Mouse (Mus musculus): ENCODE measurements around the gene Dkk3. TPM values are rescaled to one million over a fixed set of nuclear protein-coding genes. Genes with fewer than 3 reads are reported as not detected.

Gene Dkk3
- 10 to 100 TPM; 45.6 to 47.9 TPM for total RNA-seq (2021)
- long read RNA-seq, experiment 1, partial matches to known transcripts: 16 of 75 reads
- long read RNA-seq, experiment 1, other reads (novel, unspliced or antisense): 57 of 75 reads
- long read RNA-seq, experiment 2, partial matches to known transcripts: 12 of 93 reads
- long read RNA-seq, experiment 2, other reads (novel, unspliced or antisense): 80 of 93 reads

- peak in 1 of 2 experiments; percentile 29 for DNase-seq
Measured at GRCm38 (mm10) chr7:112158942-112159341, at the start of gene Dkk3. TSS of gene Dkk3 (minus strand) at chr7:112159057.

- no peak for DNase-seq
Measured at GRCm38 (mm10) chr7:112207717-112208116, 48.9 kb upstream of the Dkk3 start.

- no peak for DNase-seq
Measured at GRCm38 (mm10) chr7:112205513-112205912, 46.7 kb upstream of the Dkk3 start.

GRCm38 (mm10) chr7:112204380-112204963, 45.6 kb upstream of the Dkk3 start:
- peak; percentile 58 to 74 for DNase-seq

GRCm38 (mm10) chr7:112203937-112204336, 45.1 kb upstream of the Dkk3 start:
- no peak for DNase-seq

GRCm38 (mm10) chr7:112202843-112203242, 44.0 kb upstream of the Dkk3 start:
- DNase-seq: no peak

GRCm38 (mm10) chr7:112202194-112202593, 43.3 kb upstream of the Dkk3 start:
- DNase-seq: peak; percentile 57 to 62

- DNase-seq: no peak
Measured at GRCm38 (mm10) chr7:112200761-112201160, 41.9 kb upstream of the Dkk3 start.

- no peak for DNase-seq
Measured at GRCm38 (mm10) chr7:112199343-112199742, 40.5 kb upstream of the Dkk3 start.

GRCm38 (mm10) chr7:112197461-112197860, 38.6 kb upstream of the Dkk3 start:
- no peak for DNase-seq

- no peak for DNase-seq
Measured at GRCm38 (mm10) chr7:112194286-112194685, 35.4 kb upstream of the Dkk3 start.

- no peak for DNase-seq
Measured at GRCm38 (mm10) chr7:112192778-112193177, 33.9 kb upstream of the Dkk3 start.

- DNase-seq: no peak
Measured at GRCm38 (mm10) chr7:112192237-112192636, 33.4 kb upstream of the Dkk3 start.

- DNase-seq: no peak
Measured at GRCm38 (mm10) chr7:112187536-112188459, 28.9 kb upstream of the Dkk3 start.

GRCm38 (mm10) chr7:112186871-112187270, 28.0 kb upstream of the Dkk3 start:
- DNase-seq: no peak

GRCm38 (mm10) chr7:112185226-112185745, 26.4 kb upstream of the Dkk3 start:
- DNase-seq: peak; percentile 35 to 68

GRCm38 (mm10) chr7:112184519-112185225, 25.8 kb upstream of the Dkk3 start:
- no peak for DNase-seq

GRCm38 (mm10) chr7:112183258-112183841, 24.5 kb upstream of the Dkk3 start:
- DNase-seq: peak; percentile 89 to 94

GRCm38 (mm10) chr7:112180235-112180705, 21.4 kb upstream of the Dkk3 start:
- peak; percentile 80 to 88 for DNase-seq

GRCm38 (mm10) chr7:112176627-112177026, 17.8 kb upstream of the Dkk3 start:
- DNase-seq: no peak

GRCm38 (mm10) chr7:112172669-112173068, 13.8 kb upstream of the Dkk3 start:
- DNase-seq: no peak
